Mouse (Mus musculus) heart, adult 18-20 months (tissue): Measurements from ENCODE around the gene Dusp5. TPM values are rescaled to one million over a fixed set of nuclear protein-coding genes. Genes with fewer than 3 reads are reported as not detected.

Source experiments
- DNase-seq, 2 experiments: peaks; one replicate each; pipeline ENCODE4 v3.0.0; 2021 to 2022; ENCODE audit warnings: mixed read lengths in 1 of 2
- total RNA-seq, 2 experiments: library from RNA; stranded (reverse); gene quantifications; 2 replicates each; pipeline ENCODE4 v1.2.3; 2021

Gene Dusp5
- total RNA-seq, 2 experiments from 2014 or later = 3.3 to 4.2 TPM

DNA sequence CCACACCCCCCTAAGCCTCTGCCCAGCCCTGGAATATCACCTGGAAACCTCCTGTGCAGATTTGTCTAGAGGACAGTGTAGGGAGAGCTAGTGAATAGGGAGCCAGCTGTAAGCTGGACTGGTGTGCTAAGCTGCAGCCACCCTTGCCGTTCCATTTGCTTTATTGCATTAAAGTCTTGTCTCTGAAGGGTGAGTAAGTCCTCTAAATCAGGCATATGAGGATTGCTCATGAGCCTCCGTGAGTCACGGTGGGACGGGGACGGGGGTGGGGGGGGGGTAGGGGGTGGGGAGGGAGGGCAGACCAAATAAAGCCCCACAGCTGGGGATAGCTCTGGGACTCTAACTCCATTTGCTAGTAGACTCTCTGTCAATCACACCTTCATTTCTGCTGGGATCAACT lies 14.7 kb downstream of the Dusp5 start:
- DNase-seq = no peak

GRCm38 (mm10) chr19:53544923-53545561 lies 16.1 kb downstream of the Dusp5 start:
- no peak for DNase-seq

- no peak for DNase-seq
Observed at GRCm38 (mm10) chr19:53547597-53547996, 18.7 kb downstream of the Dusp5 start.

- DNase-seq = no peak
Observed at GRCm38 (mm10) chr19:53550972-53551371, 22.1 kb downstream of the Dusp5 start.

DNA sequence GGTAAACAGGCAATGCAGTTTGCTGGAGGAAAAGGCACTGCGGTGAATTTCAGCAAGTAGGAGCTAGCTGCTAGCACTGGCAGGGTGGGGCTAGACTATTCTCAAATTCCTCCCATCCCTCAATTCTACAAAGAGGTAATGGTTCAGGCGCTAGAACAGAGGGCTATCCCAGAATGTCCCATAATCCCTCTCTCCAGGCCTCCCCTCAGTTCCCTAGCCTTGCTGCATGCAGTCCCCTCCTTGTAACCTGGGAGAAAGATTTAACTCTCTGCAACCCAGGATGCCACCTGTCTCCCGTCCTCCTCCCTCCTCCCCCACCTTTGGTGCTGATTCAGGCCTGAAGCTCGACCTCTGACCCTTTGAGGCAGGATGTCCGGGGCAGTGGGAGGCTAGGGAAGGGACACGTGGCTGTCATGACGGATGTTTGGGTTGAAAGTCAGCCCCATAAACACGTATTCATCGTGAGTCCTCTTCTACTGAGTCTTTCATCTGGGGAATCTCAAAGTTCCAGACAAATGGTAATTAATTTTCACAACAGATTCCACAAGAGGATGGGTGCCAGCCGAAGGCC lies 23.4 kb downstream of the Dusp5 start:
- no peak for DNase-seq

GRCm38 (mm10) chr19:53552795-53553194 lies 23.9 kb downstream of the Dusp5 start:
- no peak for DNase-seq

DNA sequence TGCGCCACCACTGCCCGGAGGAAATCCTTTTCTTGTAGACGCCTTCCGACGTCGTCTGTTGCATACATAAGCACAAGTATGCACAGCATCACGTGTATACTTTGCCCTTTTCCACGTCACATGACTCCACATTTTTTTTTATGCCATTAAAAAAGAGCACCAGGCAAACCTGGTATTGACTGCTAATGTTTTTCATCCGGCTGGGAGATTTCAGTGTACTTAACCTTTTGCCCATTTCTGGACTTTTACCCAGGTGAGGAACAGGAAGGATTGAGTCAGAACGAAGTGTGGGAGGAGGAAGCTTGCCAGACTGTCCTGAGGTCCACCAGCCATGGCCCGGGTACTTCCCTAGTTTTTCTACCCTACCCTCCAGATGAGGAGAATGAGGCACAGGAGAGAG lies 25.5 kb downstream of the Dusp5 start:
- DNase-seq = no peak

GRCm38 (mm10) chr19:53554981-53555616 lies 26.2 kb downstream of the Dusp5 start:
- no peak for DNase-seq

DNA sequence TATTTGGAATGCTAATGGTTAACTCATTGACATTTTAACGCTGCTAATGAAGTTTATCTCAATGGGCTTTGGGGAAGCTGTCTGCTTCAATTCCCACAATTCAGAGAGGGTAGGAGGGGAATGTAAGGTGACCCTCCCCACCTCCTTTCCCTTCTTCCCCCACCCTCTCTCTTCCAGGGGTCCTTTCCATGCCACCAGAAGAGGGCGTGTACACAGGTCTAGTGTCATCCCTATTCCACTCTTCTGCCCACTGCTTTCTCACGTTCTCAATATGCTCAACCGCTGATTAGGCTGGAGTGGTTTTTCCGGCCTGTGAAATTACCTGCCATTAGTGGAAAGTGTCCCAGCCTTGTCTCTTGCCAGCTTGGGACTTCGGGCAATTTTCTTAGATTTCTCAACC lies 27.9 kb downstream of the Dusp5 start:
- DNase-seq = no peak

GRCm38 (mm10) chr19:53557267-53557936 lies 28.5 kb downstream of the Dusp5 start:
- DNase-seq = peak; percentile 35 to 36

DNA sequence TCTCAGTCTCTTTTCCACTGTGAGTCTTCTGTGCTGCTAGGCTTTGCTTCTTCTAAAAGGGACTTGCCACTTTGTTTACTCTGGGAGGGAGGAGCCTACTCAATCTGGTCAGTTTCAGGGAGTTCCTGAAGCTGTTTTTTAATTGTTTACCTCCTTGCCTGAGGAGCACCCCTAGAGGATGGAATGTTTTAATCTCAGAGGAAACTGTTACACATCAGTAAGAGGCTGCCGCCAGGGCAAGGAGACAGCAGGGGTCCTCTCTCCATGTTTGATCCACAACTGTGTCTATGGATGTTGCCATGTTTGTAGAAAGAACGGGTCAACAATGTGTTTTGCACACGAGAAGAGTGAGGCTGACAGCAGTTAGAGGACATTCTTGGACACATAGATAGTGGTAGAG lies 31.5 kb downstream of the Dusp5 start:
- DNase-seq = no peak

DNA sequence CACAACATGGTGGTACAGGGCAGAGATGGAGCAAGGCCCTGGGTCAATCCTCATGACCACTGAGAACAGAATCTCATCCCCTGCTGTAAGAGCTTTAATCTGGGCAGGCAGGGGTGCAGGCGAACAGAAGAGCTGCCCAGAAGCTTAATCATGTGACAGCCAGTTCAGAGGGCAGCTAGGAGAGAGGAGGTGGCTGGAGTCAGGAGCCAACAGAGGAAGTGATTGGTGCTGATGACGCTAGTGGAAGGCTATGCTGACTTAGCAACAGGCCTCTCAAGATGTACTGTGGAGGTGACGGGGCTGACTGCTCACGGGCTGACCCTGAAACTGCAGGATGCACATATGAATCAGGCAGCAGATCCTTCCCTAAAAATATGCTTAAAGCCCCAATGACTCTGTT lies 35.3 kb downstream of the Dusp5 start:
- DNase-seq = no peak

GRCm38 (mm10) chr19:53565565-53566277 lies 36.8 kb downstream of the Dusp5 start:
- DNase-seq = no peak

- DNase-seq = no peak
Observed at GRCm38 (mm10) chr19:53567864-53568263, 39.0 kb downstream of the Dusp5 start.

DNA sequence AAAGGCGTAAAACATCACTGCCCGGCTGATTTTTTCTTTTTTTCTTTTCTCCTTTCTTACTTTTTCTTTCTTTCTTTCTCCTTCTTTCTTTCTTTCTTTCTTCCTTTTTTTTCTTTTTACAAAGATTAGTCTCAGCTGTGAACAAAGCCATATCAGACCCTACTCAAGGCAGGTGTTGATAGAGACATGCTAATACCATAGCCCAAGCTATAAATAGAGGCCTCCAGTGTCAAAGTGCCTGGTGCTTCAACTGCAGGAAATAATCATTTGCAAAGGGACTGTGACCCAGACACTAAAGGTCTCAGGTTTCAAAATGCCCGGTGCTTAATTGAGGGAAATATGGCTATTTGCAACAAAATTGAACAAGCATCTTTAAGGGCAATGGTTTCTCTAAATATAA lies 39.6 kb downstream of the Dusp5 start:
- no peak for DNase-seq

DNA sequence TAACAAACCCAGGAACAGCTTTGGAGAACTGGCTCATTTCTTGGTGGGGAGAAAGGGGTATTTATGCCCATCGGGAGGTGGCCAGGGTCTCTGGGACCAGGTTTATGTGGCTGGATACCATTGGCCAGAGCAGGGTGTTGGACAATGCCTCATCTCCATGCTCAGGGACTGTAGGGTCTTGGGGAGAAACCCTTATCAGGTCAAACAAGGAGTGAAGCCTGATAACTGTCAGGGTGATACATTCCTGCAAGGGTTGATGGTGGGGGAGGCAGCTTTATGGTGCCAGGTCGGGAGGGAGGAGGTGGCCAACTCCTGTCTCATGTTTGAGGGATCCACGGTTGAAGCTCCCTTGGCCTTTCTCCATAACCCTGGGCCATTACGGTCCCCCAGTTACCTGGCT lies 42.1 kb downstream of the Dusp5 start:
- no peak for DNase-seq

- DNase-seq = no peak
Observed at GRCm38 (mm10) chr19:53571501-53572428, 42.9 kb downstream of the Dusp5 start.

GRCm38 (mm10) chr19:53572607-53573006 lies 43.7 kb downstream of the Dusp5 start:
- DNase-seq = no peak

DNA sequence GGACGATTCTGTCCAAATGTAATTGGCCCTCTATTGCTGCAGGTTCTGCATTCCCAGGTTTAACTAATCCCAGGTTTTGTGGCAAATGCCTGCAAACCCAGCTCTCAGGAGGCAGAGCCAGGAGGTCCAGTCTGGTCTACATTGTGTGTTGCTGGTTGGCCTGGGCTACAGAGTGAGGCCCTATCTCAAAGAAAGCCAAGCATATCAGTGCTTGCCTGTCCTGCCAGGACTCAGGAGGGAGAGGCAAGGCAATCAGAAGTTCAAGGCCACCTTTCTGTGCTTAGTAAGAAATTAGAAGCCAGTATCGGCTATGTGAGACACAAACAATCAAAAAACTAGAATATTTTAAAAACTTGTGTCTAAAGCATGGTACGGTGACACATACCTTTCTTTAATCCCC lies 44.2 kb downstream of the Dusp5 start:
- DNase-seq = no peak

DNA sequence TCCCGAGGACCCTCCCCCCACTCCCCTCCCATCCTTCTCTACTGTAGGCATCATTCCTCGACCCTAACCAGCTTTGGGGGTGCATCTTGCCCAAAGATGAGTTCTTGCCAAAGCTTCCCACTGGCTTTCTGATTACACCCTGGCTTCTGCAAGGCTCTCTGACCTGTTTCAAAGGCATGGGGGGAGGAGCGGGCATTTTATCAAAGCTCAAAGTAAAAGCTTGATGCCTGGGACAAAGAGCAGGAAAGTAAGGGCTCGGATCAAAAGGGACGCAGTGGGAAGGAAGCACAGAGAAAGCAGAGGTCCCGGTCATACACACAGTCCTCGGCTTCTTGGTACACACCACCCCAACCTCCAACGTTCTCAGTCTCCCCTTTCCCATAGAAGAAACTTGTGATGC lies 45.2 kb downstream of the Dusp5 start:
- no peak for DNase-seq

DNA sequence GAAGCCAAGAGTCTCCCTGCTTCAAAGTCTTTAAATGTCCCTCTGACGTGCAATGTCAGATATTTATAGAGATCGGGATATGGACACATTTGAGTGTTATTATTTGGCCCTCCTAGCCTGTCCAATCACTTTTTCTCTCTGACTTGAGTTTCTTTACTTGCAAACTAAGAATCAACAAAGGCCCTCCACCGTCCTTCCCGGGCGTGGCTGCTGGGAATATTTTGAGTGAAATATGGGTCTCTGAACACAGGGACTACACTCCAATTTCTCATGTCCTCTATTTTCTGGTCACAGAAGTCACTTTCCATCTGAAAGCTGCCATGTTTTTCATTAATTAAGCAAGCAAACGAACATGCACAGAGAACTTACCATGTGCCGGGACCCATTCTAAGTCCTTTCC lies 45.6 kb downstream of the Dusp5 start:
- no peak for DNase-seq
